Mouse (Mus musculus) cortical plate, adult 2 months (tissue): Measurements from ENCODE around the gene Cyp27a1. TPM values are rescaled to one million over a fixed set of nuclear protein-coding genes. Genes with fewer than 3 reads are reported as not detected.
A peak's percentile ranks its signal among the peaks of the same experiment; 100 is the strongest.

ENCODE experiments used
- H3K27ac ChIP-seq: fragments of 200-500 bp; 2 replicates; pipeline ENCODE4 v1.5.1; 2012; ENCODE audit warnings: low read length, control low read depth, inconsistent platforms; ENCODE audit not compliant: insufficient read depth
- H3K4me1 ChIP-seq: fragments of 200-500 bp; 2 replicates; pipeline ENCODE4 v1.6.1; 2011; ENCODE audit warnings: low read length; ENCODE audit not compliant: control insufficient read depth, insufficient read depth
- H3K4me3 ChIP-seq: fragments of 200-500 bp; 2 replicates; pipeline ENCODE4 v1.5.1; 2011; ENCODE audit warnings: mild to moderate bottlenecking, low read length, control low read depth; ENCODE audit not compliant: insufficient read depth
- CTCF ChIP-seq: fragments of 200-500 bp; IDR thresholded peaks from 2 replicates; pipeline ENCODE4 v1.5.1; 2011; ENCODE audit warnings: mild to moderate bottlenecking, control low read depth, low read length; ENCODE audit not compliant: insufficient read depth; ENCODE audit errors: extremely low read depth
- POLR2A ChIP-seq: fragments of 200-500 bp; IDR thresholded peaks from 2 replicates; pipeline ENCODE4 v1.6.1; 2011; ENCODE audit warnings: mild to moderate bottlenecking, low read length, control low read depth; ENCODE audit not compliant: insufficient read depth; ENCODE audit errors: extremely low read depth
- polyA plus RNA-seq: library from polyadenylated mRNA; depleted of rRNA; stranded (reverse); fragments of >200 nt; gene quantifications from 2 replicates; pipeline ENCODE4 v1.2.3, GENCODE M21; 2012; rRNA removed

Gene Cyp27a1
- 9.9 and 12.5 TPM in 2 replicates for polyA plus RNA-seq

GRCm38 (mm10) chr1:74713099-74713858 lies at the start of gene Cyp27a1:
Cyp27a1 (plus strand) TSS chr1:74713574.
- Histone ChIP-seq H3K27ac (0 out of 2 replicates have a peak within 1 kb of the TSS, but pooled peaks have one; percentile 4), H3K4me1 (no peaks in the 10 kb centered on the region), H3K4me3 (peak within 1 kb of the TSS; percentile 11)
- TF ChIP-seq POLR2A: no peak
- no peak for TF ChIP-seq CTCF

- H3K4me1 ChIP-seq: peaks cover 2% of the 10 kb centered on the region; the same call in 1 of the 2 replicates
- no peak overlapping the region for H3K4me3 ChIP-seq
- no peak for TF ChIP-seq CTCF
- TF ChIP-seq POLR2A: no peak
- no peak overlapping the region for H3K27ac ChIP-seq
These were observed 48.2 kb upstream of the Cyp27a1 start for GRCm38 (mm10) chr1:74665153-74665552.

DNA sequence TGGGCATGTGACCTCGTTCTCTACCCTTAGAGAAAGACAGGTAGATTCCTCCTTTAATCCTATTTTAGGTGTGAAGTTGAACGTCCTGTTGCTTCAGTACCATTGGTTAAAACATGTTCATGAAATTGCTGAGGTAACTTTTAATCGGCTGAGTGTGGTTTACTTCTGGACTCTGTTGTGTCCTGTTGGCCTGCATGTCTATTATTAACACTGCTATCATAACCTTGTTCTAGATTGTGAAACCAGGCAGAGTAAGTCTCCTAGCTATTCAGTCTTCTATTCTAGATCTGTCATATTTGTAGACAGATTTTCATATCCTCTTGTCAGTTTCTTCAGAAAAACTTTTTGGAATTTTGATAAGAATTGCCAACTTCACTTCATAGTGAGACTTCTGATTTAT lies 45.0 kb upstream of the Cyp27a1 start:
- Histone ChIP-seq H3K27ac (no peak overlapping the region), H3K4me3 (no peak overlapping the region), H3K4me1 (peaks cover 2% of the 10 kb centered on the region; the same call in 1 of the 2 replicates)
- no peak for TF ChIP-seq CTCF
- no peak for TF ChIP-seq POLR2A

DNA sequence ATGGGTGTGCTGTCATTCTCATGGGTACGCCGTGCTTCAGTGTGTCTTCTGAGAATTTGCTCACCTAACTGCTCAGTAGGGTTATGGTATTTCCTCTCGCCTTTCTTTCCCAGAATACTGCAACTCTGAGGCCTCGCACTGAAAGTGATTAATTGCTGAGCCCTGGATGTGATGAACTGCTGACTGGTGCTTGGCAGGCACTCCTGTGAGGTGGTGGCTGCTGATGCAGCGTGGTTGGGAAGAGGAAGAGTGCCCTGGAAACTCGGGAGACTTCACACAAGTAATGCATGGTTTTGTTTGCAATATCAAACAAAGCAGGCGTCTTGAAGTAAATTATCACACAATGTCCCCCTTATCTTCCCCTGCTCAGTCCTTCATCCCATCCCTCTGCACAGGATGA lies 40.6 kb upstream of the Cyp27a1 start:
- no peaks in the 10 kb centered on the region for H3K4me1 ChIP-seq
- no peak overlapping the region for H3K4me3 ChIP-seq
- no peak for TF ChIP-seq CTCF
- TF ChIP-seq POLR2A: no peak

DNA sequence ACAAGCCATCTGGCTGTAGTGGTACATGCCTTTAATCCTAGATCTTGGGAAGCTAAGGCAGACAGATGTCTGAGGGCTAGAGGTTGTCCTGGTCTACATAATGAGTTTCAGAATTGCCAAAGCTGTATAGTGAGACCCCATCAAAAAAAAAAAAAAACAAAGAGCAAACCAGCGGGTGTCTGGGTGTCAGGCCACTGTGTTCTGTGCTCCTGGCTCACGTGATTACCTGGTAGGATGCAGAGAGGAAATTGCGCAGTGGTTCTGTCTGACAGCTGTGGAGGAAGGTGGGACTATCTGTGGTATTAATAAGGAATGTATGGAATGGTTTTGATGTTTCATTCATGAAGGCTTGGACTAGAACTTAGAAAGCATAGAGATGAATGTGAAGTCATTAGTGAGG lies 36.5 kb upstream of the Cyp27a1 start:
- TF ChIP-seq CTCF (no peak), POLR2A (no peak)
- Histone ChIP-seq H3K4me1 (no peaks in the 10 kb centered on the region), H3K27ac (no peak overlapping the region), H3K4me3 (no peak overlapping the region)

More for the DNA sequence above, 40.6 kb upstream of the Cyp27a1 start:
- H3K27ac ChIP-seq: no peak overlapping the region

DNA sequence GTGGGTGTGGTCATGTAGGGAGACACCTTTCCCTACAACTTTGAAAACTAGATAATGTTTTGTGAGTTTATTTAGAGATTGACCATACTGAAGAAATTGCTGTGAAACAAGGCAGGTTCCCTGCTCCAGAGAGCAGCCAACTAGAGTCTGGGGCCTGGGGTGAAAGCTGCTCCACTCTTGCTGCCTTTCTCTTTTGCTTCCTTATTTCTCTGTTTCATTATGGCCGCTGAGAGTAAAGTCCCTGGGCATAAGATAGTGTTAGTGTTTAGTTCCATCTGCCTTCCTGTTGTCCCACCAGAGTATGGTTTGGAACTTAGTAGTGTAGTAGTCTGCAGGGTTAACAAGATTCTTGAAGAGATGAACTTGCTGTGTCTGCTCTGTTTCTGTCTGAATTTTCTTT lies 35.5 kb upstream of the Cyp27a1 start:
- Histone ChIP-seq H3K4me3 (no peak overlapping the region), H3K27ac (no peak overlapping the region), H3K4me1 (no peaks in the 10 kb centered on the region)
- TF ChIP-seq CTCF: no peak
- no peak for TF ChIP-seq POLR2A

DNA sequence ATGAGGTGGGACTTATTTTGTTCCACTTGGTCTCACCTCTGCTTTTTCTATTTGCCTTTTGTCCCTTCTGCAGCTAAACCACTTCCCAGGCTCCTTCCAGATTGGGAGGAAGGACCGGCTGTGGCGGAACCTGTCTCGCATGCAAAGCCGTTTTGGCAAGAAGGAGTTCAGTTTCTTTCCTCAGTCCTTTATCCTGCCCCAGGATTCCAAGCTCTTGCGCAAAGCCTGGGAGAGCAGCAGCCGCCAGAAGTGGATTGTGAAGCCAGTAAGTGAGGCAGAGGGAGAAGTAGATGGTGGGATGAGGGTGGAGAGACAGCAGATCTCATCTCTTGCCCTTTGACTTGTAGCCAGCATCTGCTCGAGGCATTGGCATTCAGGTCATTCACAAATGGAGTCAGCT lies 26.2 kb upstream of the Cyp27a1 start:
- no peak for TF ChIP-seq CTCF
- Histone ChIP-seq H3K4me1 (no peaks in the 10 kb centered on the region), H3K27ac (no peak overlapping the region), H3K4me3 (no peak overlapping the region)

GRCm38 (mm10) chr1:74693891-74694583 lies 19.3 kb upstream of the Cyp27a1 start:
- Histone ChIP-seq H3K27ac (no peak overlapping the region), H3K4me3 (no peak overlapping the region), H3K4me1 (peaks cover 2% of the 10 kb centered on the region; the same call in 1 of the 2 replicates)
- TF ChIP-seq POLR2A: no peak
- no peak for TF ChIP-seq CTCF

DNA sequence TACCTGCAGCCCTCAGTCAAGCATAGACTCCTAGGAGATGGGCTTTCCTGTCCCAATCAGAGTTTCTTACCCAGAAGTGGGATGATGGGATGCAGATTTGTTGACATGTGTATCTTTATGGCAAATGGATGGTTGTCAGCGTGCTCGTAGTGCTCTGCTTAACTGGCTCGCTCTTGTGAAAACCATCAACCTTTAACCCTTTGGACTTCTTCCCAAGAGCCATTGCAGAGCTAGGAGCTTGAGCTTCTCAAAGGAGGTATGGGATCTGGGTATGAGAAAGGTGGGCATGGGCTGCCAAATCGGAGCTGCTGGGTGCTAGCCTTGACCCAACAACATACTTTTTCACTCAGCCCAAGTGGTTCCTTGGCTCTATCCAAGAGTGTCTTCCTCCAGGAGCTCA lies 17.5 kb upstream of the Cyp27a1 start:
- TF ChIP-seq POLR2A (no peak), CTCF (no peak)

GRCm38 (mm10) chr1:74697416-74697815 lies 16.0 kb upstream of the Cyp27a1 start:
- TF ChIP-seq POLR2A: no peak
- no peak for TF ChIP-seq CTCF
- H3K4me1 ChIP-seq: peaks cover 2% of the 10 kb centered on the region; the same call in 1 of the 2 replicates
- H3K4me3 ChIP-seq: no peak overlapping the region
- no peak overlapping the region for H3K27ac ChIP-seq

More for the DNA sequence above, 17.5 kb upstream of the Cyp27a1 start:
- H3K4me3 ChIP-seq: no peak overlapping the region
- no peak overlapping the region for H3K27ac ChIP-seq
- peaks cover 2% of the 10 kb centered on the region; the same call in 1 of the 2 replicates for H3K4me1 ChIP-seq
